Mouse (Mus musculus): Measurements from ENCODE around the gene Slc25a13. TPM values are rescaled to one million over a fixed set of nuclear protein-coding genes. Genes with fewer than 3 reads are reported as not detected.

Slc25a13 gene
- polyA plus RNA-seq, 1 experiment from 2014 or later, result 19.1 TPM

DNA sequence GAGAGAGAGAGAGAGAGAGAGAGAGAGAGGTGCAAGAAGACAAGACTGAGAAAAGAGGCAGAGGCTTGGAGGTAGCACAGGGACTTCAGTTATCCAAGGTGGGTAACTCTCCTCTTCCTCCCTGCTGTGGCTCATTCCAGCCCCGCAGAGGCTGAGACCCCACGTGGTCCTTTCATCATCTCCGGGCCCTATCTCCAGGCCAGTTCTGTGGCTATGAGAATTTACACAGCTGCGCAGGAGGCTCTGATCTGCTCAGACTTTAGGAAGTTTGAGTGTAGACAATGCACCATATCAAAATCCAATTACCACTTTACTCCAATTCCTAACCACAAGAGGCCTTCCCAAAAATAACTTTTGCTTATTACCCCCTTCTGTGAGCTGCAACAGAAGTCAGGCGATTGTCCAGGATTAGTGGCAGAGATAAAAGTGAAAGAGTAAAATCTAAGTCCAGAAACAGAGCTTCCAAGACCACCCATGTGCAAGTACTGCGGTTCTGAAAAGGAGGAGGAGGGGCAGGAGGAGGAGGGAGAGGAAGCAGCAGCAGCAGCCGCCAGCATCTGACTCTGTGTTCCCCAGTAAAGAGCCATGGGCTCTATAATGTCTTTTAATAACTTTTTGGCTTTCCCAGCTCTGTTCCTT is 57.6 kb downstream of the Slc25a13 start:
- no peak overlapping the region for H3K27ac ChIP-seq
- H3K9me3 ChIP-seq (replicated peaks), result no peaks in the 10 kb centered on the region; the same call in 1 of the 2 replicates
- H3K27me3 ChIP-seq, result no peaks in the 10 kb centered on the region
- ATAC-seq (ENCODE audit: low FRiP score), result peak; percentile 27; the same call in 1 of the 2 replicates
- no peaks in the 10 kb centered on the region for H3K36me3 ChIP-seq
- 13% methylated on average over 7 of the region's 7 CpGs for WGBS
- H3K4me1 ChIP-seq, result peaks cover 29% of the 10 kb centered on the region
- no peak overlapping the region for H3K9ac ChIP-seq
- H3K4me3 ChIP-seq, result no peak overlapping the region
- no peak overlapping the region for H3K4me2 ChIP-seq (replicated peaks)

DNA sequence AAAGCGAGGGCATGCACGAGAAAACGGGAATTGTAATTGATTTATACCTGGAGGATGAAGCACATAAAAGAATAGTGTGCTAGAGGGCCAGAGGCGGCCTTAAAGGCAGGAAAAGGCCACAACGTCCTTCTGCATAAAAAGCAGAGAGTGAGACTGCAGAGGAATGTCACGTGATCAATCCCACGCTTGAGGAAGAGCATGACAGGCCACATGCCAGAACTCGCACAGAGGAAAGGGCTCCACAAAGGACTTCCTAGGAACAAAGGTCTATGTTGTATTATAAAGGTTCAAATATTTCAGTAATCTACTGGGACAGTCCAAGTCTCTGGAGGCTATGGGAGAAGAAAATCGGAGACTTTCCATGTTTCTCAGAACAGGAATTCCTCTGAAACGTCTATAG is 63.5 kb downstream of the Slc25a13 start:
- no peak for ATAC-seq (ENCODE audit: low FRiP score)
- H3K4me2 ChIP-seq (replicated peaks), result no peak overlapping the region
- 66% methylated on average over 10 of the region's 10 CpGs for WGBS
- 0 out of 2 replicates have a peak, but pooled peaks cover 2% of the 10 kb centered on the region for H3K4me1 ChIP-seq
- 0 out of 2 replicates have a peak, but pooled peaks cover 3% of the 10 kb centered on the region for H3K36me3 ChIP-seq
- no peaks in the 10 kb centered on the region for H3K9me3 ChIP-seq (replicated peaks)
- H3K27ac ChIP-seq, result no peak overlapping the region
- no peaks in the 10 kb centered on the region for H3K27me3 ChIP-seq
- H3K4me3 ChIP-seq, result no peak overlapping the region
- H3K9ac ChIP-seq, result no peak overlapping the region

DNA sequence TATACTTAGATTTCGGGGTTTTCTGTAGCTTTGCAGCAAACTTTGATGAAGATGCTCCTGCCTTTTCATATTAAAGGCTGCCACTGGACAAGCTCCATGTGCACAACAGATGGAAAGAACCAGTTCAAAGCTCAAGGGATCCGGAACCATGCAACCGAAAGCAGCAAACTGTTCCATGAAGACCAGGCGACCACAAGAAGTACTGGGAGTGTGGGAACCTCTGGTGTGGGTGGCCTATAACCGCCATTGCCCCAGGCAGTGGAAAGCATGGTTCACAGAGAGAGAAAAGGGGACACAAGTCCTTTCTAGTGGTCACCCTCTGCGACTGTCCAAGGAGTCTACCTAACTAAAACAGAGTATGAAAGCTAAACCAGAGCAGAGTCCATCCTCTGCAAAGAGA is 66.2 kb downstream of the Slc25a13 start:
- Histone ChIP-seq H3K4me3 (no peak overlapping the region), H3K9ac (no peak overlapping the region), H3K27me3 (no peaks in the 10 kb centered on the region), H3K9me3 (replicated peaks) (no peaks in the 10 kb centered on the region), H3K27ac (no peak overlapping the region), H3K36me3 (0 out of 2 replicates have a peak, but pooled peaks cover 3% of the 10 kb centered on the region), H3K4me1 (no peaks in the 10 kb centered on the region), H3K4me2 (replicated peaks) (no peak overlapping the region)
- ATAC-seq (ENCODE audit: low FRiP score), result no peak
- WGBS, result 94% methylated on average over 6 of the region's 6 CpGs

- Histone ChIP-seq H3K4me1 (no peaks in the 10 kb centered on the region), H3K9me3 (replicated peaks) (no peaks in the 10 kb centered on the region), H3K9ac (no peak overlapping the region), H3K27me3 (no peaks in the 10 kb centered on the region), H3K27ac (no peak overlapping the region), H3K4me2 (replicated peaks) (no peak overlapping the region), H3K4me3 (no peak overlapping the region), H3K36me3 (0 out of 2 replicates have a peak, but pooled peaks cover 3% of the 10 kb centered on the region)
- 82% methylated on average over 2 of the region's 2 CpGs for WGBS
- ATAC-seq (ENCODE audit: low FRiP score), result no peak
Measured at GRCm38 (mm10) chr6:6149751-6150150, 67.2 kb downstream of the Slc25a13 start.

- no peak overlapping the region for H3K9ac ChIP-seq
- H3K9me3 ChIP-seq (replicated peaks), result no peaks in the 10 kb centered on the region
- H3K4me1 ChIP-seq, result no peaks in the 10 kb centered on the region
- 0 out of 2 replicates have a peak, but pooled peaks cover 3% of the 10 kb centered on the region for H3K36me3 ChIP-seq
- no peaks in the 10 kb centered on the region for H3K27me3 ChIP-seq
- no peak overlapping the region for H3K4me3 ChIP-seq
- H3K4me2 ChIP-seq (replicated peaks), result no peak overlapping the region
- no peak for ATAC-seq (ENCODE audit: low FRiP score)
- 85% methylated on average over 3 of the region's 3 CpGs for WGBS
- no peak overlapping the region for H3K27ac ChIP-seq
Measured at GRCm38 (mm10) chr6:6149329-6149728, 67.6 kb downstream of the Slc25a13 start.

DNA sequence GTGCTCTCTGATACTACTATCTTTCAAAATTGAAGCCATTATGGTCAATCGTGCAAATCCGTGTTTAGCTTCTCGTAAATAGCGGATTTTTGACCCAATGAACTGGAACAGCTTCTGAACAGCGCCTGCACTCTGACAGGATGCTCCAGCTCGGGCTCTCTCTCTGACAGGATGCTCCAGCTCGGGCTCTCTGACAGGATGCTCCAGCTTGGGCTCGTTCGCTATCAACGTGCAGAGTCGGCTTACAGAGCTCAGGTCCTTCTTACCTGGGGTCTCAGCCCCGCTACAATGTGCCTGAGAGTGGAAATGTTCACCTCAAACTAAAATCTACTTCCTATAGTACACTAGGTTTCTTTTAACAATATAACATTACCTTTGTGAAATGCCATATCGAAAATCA is 71.6 kb downstream of the Slc25a13 start:
- H3K4me2 ChIP-seq (replicated peaks), result no peak overlapping the region
- ATAC-seq (ENCODE audit: low FRiP score), result no peak
- no peaks in the 10 kb centered on the region for H3K36me3 ChIP-seq
- 86% methylated on average over 13 of the region's 13 CpGs for WGBS
- H3K27me3 ChIP-seq, result no peaks in the 10 kb centered on the region
- no peak overlapping the region for H3K27ac ChIP-seq
- H3K9ac ChIP-seq, result no peak overlapping the region
- H3K4me1 ChIP-seq, result 0 out of 2 replicates have a peak, but pooled peaks cover 3% of the 10 kb centered on the region
- no peak overlapping the region for H3K4me3 ChIP-seq
- H3K9me3 ChIP-seq (replicated peaks), result no peaks in the 10 kb centered on the region

DNA sequence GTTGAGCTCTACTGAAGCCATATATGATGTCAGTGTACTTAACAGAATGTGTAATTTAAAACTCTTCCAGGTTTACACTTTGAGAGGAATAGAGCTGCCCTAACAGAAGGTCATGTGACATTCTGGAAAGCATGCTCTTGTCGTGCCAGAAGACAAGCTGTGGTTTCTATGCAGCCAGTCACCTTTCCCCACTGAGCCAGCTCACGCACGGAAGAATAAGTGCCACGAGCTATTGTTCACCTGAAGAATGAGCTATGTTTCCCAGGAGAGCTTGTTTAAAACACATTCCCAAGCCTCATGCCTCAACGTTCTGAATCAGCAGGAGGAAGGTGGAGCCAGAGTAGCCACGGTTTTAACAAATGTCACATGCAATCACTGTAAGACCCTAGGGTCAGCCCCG is 73.4 kb downstream of the Slc25a13 start:
- no peaks in the 10 kb centered on the region for H3K27me3 ChIP-seq
- 47% methylated on average over 7 of the region's 7 CpGs for WGBS
- H3K4me3 ChIP-seq, result no peak overlapping the region
- no peaks in the 10 kb centered on the region for H3K9me3 ChIP-seq (replicated peaks)
- H3K4me2 ChIP-seq (replicated peaks), result no peak overlapping the region
- 0 out of 2 replicates have a peak, but pooled peaks cover 3% of the 10 kb centered on the region for H3K4me1 ChIP-seq
- H3K36me3 ChIP-seq, result no peaks in the 10 kb centered on the region
- no peak for ATAC-seq (ENCODE audit: low FRiP score)
- H3K9ac ChIP-seq, result no peak overlapping the region
- no peak overlapping the region for H3K27ac ChIP-seq

GRCm38 (mm10) chr6:6140370-6140769 is 76.6 kb downstream of the Slc25a13 start:
- Histone ChIP-seq H3K27ac (no peak overlapping the region), H3K9ac (no peak overlapping the region), H3K4me1 (0 out of 2 replicates have a peak, but pooled peaks cover 3% of the 10 kb centered on the region), H3K9me3 (replicated peaks) (0 out of 2 replicates have a peak, but pooled peaks cover 2% of the 10 kb centered on the region), H3K27me3 (no peaks in the 10 kb centered on the region), H3K4me2 (replicated peaks) (no peak overlapping the region), H3K4me3 (no peak overlapping the region), H3K36me3 (peaks cover 4% of the 10 kb centered on the region; the same call in 1 of the 2 replicates)
- ATAC-seq (ENCODE audit: low FRiP score), result no peak
- WGBS, result 95% methylated on average over 3 of the region's 3 CpGs

DNA sequence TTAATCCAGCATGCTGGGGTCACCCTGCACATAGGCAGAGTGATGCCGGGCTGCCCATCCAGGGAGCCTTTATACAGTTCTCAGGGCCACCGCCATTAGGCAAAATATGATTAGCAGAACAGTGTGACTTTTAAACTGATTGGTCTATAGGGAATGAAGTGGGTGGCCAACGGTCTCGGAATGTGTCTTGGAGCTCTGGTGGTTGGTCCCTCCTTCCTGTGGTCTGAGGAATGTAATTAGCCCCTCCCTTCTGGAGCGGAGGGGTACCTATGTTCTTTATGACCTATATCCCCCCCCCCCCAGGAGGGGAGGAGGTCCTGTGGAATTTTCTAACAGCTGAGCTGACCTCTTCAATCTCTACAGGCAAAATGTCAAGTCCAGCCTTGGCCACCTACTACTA is 77.9 kb downstream of the Slc25a13 start:
- WGBS, result 87% methylated on average over 5 of the region's 5 CpGs
- Histone ChIP-seq H3K36me3 (peaks cover 4% of the 10 kb centered on the region; the same call in 1 of the 2 replicates), H3K9ac (no peak overlapping the region), H3K9me3 (replicated peaks) (0 out of 2 replicates have a peak, but pooled peaks cover 2% of the 10 kb centered on the region), H3K4me2 (replicated peaks) (no peak overlapping the region), H3K4me3 (no peak overlapping the region), H3K27ac (no peak overlapping the region), H3K27me3 (no peaks in the 10 kb centered on the region), H3K4me1 (0 out of 2 replicates have a peak, but pooled peaks cover 3% of the 10 kb centered on the region)
- no peak for ATAC-seq (ENCODE audit: low FRiP score)

GRCm38 (mm10) chr6:6136812-6137211 is 80.2 kb downstream of the Slc25a13 start:
- peaks cover 4% of the 10 kb centered on the region; the same call in 1 of the 2 replicates for H3K36me3 ChIP-seq
- no peaks in the 10 kb centered on the region for H3K4me1 ChIP-seq
- no peak overlapping the region for H3K4me3 ChIP-seq
- no peak overlapping the region for H3K4me2 ChIP-seq (replicated peaks)
- ATAC-seq (ENCODE audit: low FRiP score), result no peak
- 96% methylated on average over 3 of the region's 3 CpGs for WGBS
- no peak overlapping the region for H3K9ac ChIP-seq
- no peaks in the 10 kb centered on the region for H3K27me3 ChIP-seq
- 0 out of 2 replicates have a peak, but pooled peaks cover 2% of the 10 kb centered on the region for H3K9me3 ChIP-seq (replicated peaks)
- no peak overlapping the region for H3K27ac ChIP-seq

DNA sequence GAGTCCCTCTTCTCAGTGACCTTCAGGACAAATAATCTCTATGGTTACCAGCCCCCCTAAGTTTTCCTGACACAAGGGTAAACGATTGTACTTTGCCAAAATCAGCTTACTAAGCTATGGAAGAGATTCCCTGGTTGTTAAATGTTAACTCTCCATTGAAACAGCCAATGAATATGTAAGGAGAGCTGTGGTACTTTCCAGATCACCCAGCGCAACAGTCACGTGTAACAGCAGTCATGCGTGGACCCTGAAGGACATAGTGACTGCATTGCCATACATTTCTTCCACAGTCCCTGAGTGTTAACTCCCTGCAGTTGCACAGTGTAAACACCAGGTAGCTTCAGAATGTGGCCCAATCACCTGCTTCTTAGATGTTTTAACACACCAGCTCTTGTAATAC is 82.0 kb downstream of the Slc25a13 start:
- Histone ChIP-seq H3K36me3 (peaks cover 4% of the 10 kb centered on the region; the same call in 1 of the 2 replicates), H3K9me3 (replicated peaks) (0 out of 2 replicates have a peak, but pooled peaks cover 2% of the 10 kb centered on the region), H3K27ac (no peak overlapping the region), H3K4me3 (no peak overlapping the region), H3K4me1 (no peaks in the 10 kb centered on the region), H3K9ac (no peak overlapping the region), H3K4me2 (replicated peaks) (no peak overlapping the region), H3K27me3 (no peaks in the 10 kb centered on the region)
- no peak for ATAC-seq (ENCODE audit: low FRiP score)
- WGBS, result 86% methylated on average over 4 of the region's 4 CpGs

DNA sequence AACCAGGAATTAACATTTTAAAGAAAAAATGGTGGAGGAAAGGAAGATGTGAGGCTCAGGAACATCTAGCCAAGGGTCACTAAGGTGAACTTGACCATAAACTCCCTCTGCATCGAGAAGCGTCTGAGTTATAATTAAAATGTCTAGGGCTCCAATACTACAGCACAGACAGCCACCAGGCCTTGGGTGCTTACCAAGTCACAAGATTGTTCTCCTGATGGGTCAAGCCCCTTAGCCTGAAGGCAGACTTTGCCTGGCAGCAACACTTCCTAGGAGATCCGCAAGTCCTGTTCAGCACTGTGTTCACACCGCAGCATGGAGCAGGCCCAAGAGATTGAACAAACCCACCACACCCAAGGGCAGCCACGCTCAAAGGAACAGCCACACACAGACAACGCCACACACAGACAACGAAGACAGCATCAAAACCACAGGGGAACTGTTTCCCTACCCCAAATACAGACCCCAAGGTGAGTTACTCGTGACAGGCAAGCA is 83.4 kb downstream of the Slc25a13 start:
- Histone ChIP-seq H3K27ac (no peak overlapping the region), H3K4me2 (replicated peaks) (no peak overlapping the region), H3K27me3 (no peaks in the 10 kb centered on the region), H3K4me3 (no peak overlapping the region), H3K9ac (no peak overlapping the region), H3K9me3 (replicated peaks) (0 out of 2 replicates have a peak, but pooled peaks cover 2% of the 10 kb centered on the region), H3K4me1 (no peaks in the 10 kb centered on the region), H3K36me3 (peaks cover 4% of the 10 kb centered on the region; the same call in 1 of the 2 replicates)
- ATAC-seq (ENCODE audit: low FRiP score), result no peak
- 88% methylated on average over 8 of the region's 8 CpGs for WGBS
